Mouse (Mus musculus) small intestine, adult 2 months (tissue): ENCODE results near the gene Unkl.

ENCODE experiments used
- CTCF ChIP-seq: fragments of 200-500 bp; IDR thresholded peaks from 2 replicates; pipeline ENCODE4 v1.5.1; 2012; ENCODE audit warnings: low read depth, mild to moderate bottlenecking, control low read depth, inconsistent platforms, low read length, moderate library complexity, mixed read lengths; ENCODE audit not compliant: insufficient replicate concordance, insufficient read length; ENCODE audit errors: extremely low read depth
- POLR2A ChIP-seq: fragments of 200-500 bp; IDR thresholded peaks from 2 replicates; pipeline ENCODE4 v1.6.1; 2012; ENCODE audit warnings: low read depth, mild to moderate bottlenecking, control low read depth, inconsistent platforms, low read length, moderate library complexity

GRCm38 (mm10) chr17:25215431-25215830 lies 27.2 kb downstream of the Unkl start:
- TF ChIP-seq POLR2A (no peak), CTCF (no peak)
